Mouse (Mus musculus): ENCODE results near the gene Col6a3. TPM values are rescaled to one million over a fixed set of nuclear protein-coding genes. Genes with fewer than 3 reads are reported as not detected.

Col6a3 gene
- polyA plus RNA-seq, 1 experiment: 2.6 TPM

GRCm38 (mm10) chr1:90740216-90741170, 103.3 kb downstream of the Col6a3 start:
- DNase-seq: no peak
- no peaks in the 10 kb centered on the region for H3K27me3 ChIP-seq (ENCODE audit: control insufficient read depth, insufficient read depth, low read length)
- no peaks in the 10 kb centered on the region for H3K4me1 ChIP-seq (ENCODE audit: control insufficient read depth, insufficient read depth, low read length)
- H3K4me3 ChIP-seq (replicated peaks; ENCODE audit: insufficient read depth, low read depth, low read length): no peak overlapping the region
- 72% methylated on average over 11 of the region's 11 CpGs for WGBS
- no peak for TF ChIP-seq CTCF (IDR thresholded peaks at IDR 0.05; ENCODE audit: borderline replicate concordance, insufficient read depth, low read depth, low read length)
- no peak for TF ChIP-seq POLR2A (IDR thresholded peaks at IDR 0.05; ENCODE audit: borderline replicate concordance, insufficient read depth, low read length)
- H3K27ac ChIP-seq (ENCODE audit: insufficient read depth, low read length): no peak overlapping the region

- no peaks in the 10 kb centered on the region for H3K27me3 ChIP-seq (ENCODE audit: control insufficient read depth, insufficient read depth, low read length)
- TF ChIP-seq POLR2A (IDR thresholded peaks at IDR 0.05; ENCODE audit: borderline replicate concordance, insufficient read depth, low read length): no peak
- no peak for TF ChIP-seq CTCF (IDR thresholded peaks at IDR 0.05; ENCODE audit: borderline replicate concordance, insufficient read depth, low read depth, low read length)
- no peak overlapping the region for H3K27ac ChIP-seq (ENCODE audit: insufficient read depth, low read length)
- 97% methylated on average over 2 of the region's 2 CpGs for WGBS
- DNase-seq: no peak
- H3K4me1 ChIP-seq (ENCODE audit: control insufficient read depth, insufficient read depth, low read length): no peaks in the 10 kb centered on the region
- no peak overlapping the region for H3K4me3 ChIP-seq (replicated peaks; ENCODE audit: insufficient read depth, low read depth, low read length)
These were observed 104.9 kb downstream of the Col6a3 start for GRCm38 (mm10) chr1:90738913-90739312.

- H3K27me3 ChIP-seq (ENCODE audit: control insufficient read depth, insufficient read depth, low read length): no peaks in the 10 kb centered on the region
- no peak overlapping the region for H3K27ac ChIP-seq (ENCODE audit: insufficient read depth, low read length)
- 91% methylated on average over 3 of the region's 3 CpGs for WGBS
- TF ChIP-seq CTCF (IDR thresholded peaks at IDR 0.05; ENCODE audit: borderline replicate concordance, insufficient read depth, low read depth, low read length) (no peak), POLR2A (IDR thresholded peaks at IDR 0.05; ENCODE audit: borderline replicate concordance, insufficient read depth, low read length) (no peak)
- no peak overlapping the region for H3K4me3 ChIP-seq (replicated peaks; ENCODE audit: insufficient read depth, low read depth, low read length)
- no peaks in the 10 kb centered on the region for H3K4me1 ChIP-seq (ENCODE audit: control insufficient read depth, insufficient read depth, low read length)
- no peak for DNase-seq
These were observed 114.3 kb downstream of the Col6a3 start for GRCm38 (mm10) chr1:90729466-90729865.

- no peak overlapping the region for H3K4me3 ChIP-seq (replicated peaks; ENCODE audit: insufficient read depth, low read depth, low read length)
- no peak overlapping the region for H3K27ac ChIP-seq (ENCODE audit: insufficient read depth, low read length)
- no peaks in the 10 kb centered on the region for H3K27me3 ChIP-seq (ENCODE audit: control insufficient read depth, insufficient read depth, low read length)
- TF ChIP-seq CTCF (IDR thresholded peaks at IDR 0.05; ENCODE audit: borderline replicate concordance, insufficient read depth, low read depth, low read length): no peak
- TF ChIP-seq POLR2A (IDR thresholded peaks at IDR 0.05; ENCODE audit: borderline replicate concordance, insufficient read depth, low read length): no peak
- H3K4me1 ChIP-seq (ENCODE audit: control insufficient read depth, insufficient read depth, low read length): no peaks in the 10 kb centered on the region
- DNase-seq: no peak
These were observed 120.0 kb downstream of the Col6a3 start for GRCm38 (mm10) chr1:90723754-90724153.

GRCm38 (mm10) chr1:90723325-90723724, 120.4 kb downstream of the Col6a3 start:
- TF ChIP-seq CTCF (IDR thresholded peaks at IDR 0.05; ENCODE audit: borderline replicate concordance, insufficient read depth, low read depth, low read length) (no peak), POLR2A (IDR thresholded peaks at IDR 0.05; ENCODE audit: borderline replicate concordance, insufficient read depth, low read length) (no peak)
- H3K4me3 ChIP-seq (replicated peaks; ENCODE audit: insufficient read depth, low read depth, low read length): no peak overlapping the region
- no peaks in the 10 kb centered on the region for H3K4me1 ChIP-seq (ENCODE audit: control insufficient read depth, insufficient read depth, low read length)
- H3K27ac ChIP-seq (ENCODE audit: insufficient read depth, low read length): no peak overlapping the region
- DNase-seq: no peak
- no peaks in the 10 kb centered on the region for H3K27me3 ChIP-seq (ENCODE audit: control insufficient read depth, insufficient read depth, low read length)

GRCm38 (mm10) chr1:90722021-90722420, 121.8 kb downstream of the Col6a3 start:
- no peak overlapping the region for H3K4me3 ChIP-seq (replicated peaks; ENCODE audit: insufficient read depth, low read depth, low read length)
- H3K27ac ChIP-seq (ENCODE audit: insufficient read depth, low read length): no peak overlapping the region
- DNase-seq: peak in 1 of 2 experiments; percentile 19
- H3K4me1 ChIP-seq (ENCODE audit: control insufficient read depth, insufficient read depth, low read length): no peaks in the 10 kb centered on the region
- H3K27me3 ChIP-seq (ENCODE audit: control insufficient read depth, insufficient read depth, low read length): no peaks in the 10 kb centered on the region
- TF ChIP-seq POLR2A (IDR thresholded peaks at IDR 0.05; ENCODE audit: borderline replicate concordance, insufficient read depth, low read length): no peak
- no peak for TF ChIP-seq CTCF (IDR thresholded peaks at IDR 0.05; ENCODE audit: borderline replicate concordance, insufficient read depth, low read depth, low read length)

- no peak for DNase-seq
- 38% methylated on average over 7 of the region's 7 CpGs for WGBS
- H3K27me3 ChIP-seq (ENCODE audit: control insufficient read depth, insufficient read depth, low read length): no peaks in the 10 kb centered on the region
- H3K4me1 ChIP-seq (ENCODE audit: control insufficient read depth, insufficient read depth, low read length): no peaks in the 10 kb centered on the region
- TF ChIP-seq POLR2A (IDR thresholded peaks at IDR 0.05; ENCODE audit: borderline replicate concordance, insufficient read depth, low read length) (no peak), CTCF (IDR thresholded peaks at IDR 0.05; ENCODE audit: borderline replicate concordance, insufficient read depth, low read depth, low read length) (no peak)
- H3K27ac ChIP-seq (ENCODE audit: insufficient read depth, low read length): no peak overlapping the region
- H3K4me3 ChIP-seq (replicated peaks; ENCODE audit: insufficient read depth, low read depth, low read length): no peak overlapping the region
These were observed 123.0 kb downstream of the Col6a3 start for GRCm38 (mm10) chr1:90720610-90721241.
